Mouse (Mus musculus) limb, embryonic 12.5 days (tissue): ENCODE data around the gene Sema7a. TPM values are rescaled to one million over a fixed set of nuclear protein-coding genes. Genes with fewer than 3 reads are reported as not detected.

Experiments used
- ATAC-seq: fragments of 200-750 bp; cut with Nextera tagmentation; 2 replicates; pipeline ENCODE4 v1.8.0; 2017; ENCODE audit warnings: low read depth, moderate TSS enrichment; ENCODE audit not compliant: insufficient number of reproducible peaks, insufficient read depth, low FRiP score, low TSS enrichment
- H3K27ac ChIP-seq: fragments of 300-500 bp; sonication (generic); 2 replicates; pipeline ENCODE4 v1.5.1; 2016; ENCODE audit warnings: mild to moderate bottlenecking, moderate library complexity
- H3K27me3 ChIP-seq: fragments of 300-500 bp; sonication (generic); 2 replicates; pipeline ENCODE4 v1.6.1; 2016; ENCODE audit warnings: mild to moderate bottlenecking, moderate library complexity
- H3K36me3 ChIP-seq: fragments of 300-500 bp; sonication (generic); 2 replicates; pipeline ENCODE4 v1.6.1; 2016; ENCODE audit warnings: mild to moderate bottlenecking, moderate library complexity
- H3K4me1 ChIP-seq: fragments of 300-500 bp; sonication (generic); replicated peaks from 2 replicates; pipeline ENCODE4 v1.6.1; 2016
- H3K4me2 ChIP-seq: fragments of 300-500 bp; sonication (generic); 2 replicates; pipeline ENCODE4 v1.6.1; 2016; ENCODE audit warnings: mild to moderate bottlenecking, moderate library complexity
- H3K4me3 ChIP-seq: fragments of 300-500 bp; sonication (generic); replicated peaks from 2 replicates; pipeline ENCODE4 v1.5.1; 2016; ENCODE audit warnings: mild to moderate bottlenecking
- H3K9ac ChIP-seq: fragments of 300-500 bp; sonication (generic); replicated peaks from 2 replicates; pipeline ENCODE4 v1.6.1; 2016; ENCODE audit warnings: mild to moderate bottlenecking, moderate library complexity
- H3K9me3 ChIP-seq: fragments of 300-500 bp; sonication (generic); 2 replicates; pipeline ENCODE4 v1.6.1; 2016; ENCODE audit warnings: mild to moderate bottlenecking, moderate library complexity
- whole genome bisulfite sequencing: fragments of 180-500 bp; shearing (Covaris S2); methylation state at CpG from one replicate; pipeline ENCODE4 v1.1.7; 2016; 5-methylcytosine and 5-hydroxymethylcytosine counted together
- polyA plus RNA-seq: library from polyadenylated mRNA; unstranded; fragments of >200 nt; fragmentation: Nextera tagmentation; extraction: Ambion mirVana; gene quantifications from 2 replicates; pipeline ENCODE4 v1.2.1, GENCODE M21; 2016

The Sema7a gene
- polyA plus RNA-seq, result 0.18 and 0.99 TPM in 2 replicates

DNA sequence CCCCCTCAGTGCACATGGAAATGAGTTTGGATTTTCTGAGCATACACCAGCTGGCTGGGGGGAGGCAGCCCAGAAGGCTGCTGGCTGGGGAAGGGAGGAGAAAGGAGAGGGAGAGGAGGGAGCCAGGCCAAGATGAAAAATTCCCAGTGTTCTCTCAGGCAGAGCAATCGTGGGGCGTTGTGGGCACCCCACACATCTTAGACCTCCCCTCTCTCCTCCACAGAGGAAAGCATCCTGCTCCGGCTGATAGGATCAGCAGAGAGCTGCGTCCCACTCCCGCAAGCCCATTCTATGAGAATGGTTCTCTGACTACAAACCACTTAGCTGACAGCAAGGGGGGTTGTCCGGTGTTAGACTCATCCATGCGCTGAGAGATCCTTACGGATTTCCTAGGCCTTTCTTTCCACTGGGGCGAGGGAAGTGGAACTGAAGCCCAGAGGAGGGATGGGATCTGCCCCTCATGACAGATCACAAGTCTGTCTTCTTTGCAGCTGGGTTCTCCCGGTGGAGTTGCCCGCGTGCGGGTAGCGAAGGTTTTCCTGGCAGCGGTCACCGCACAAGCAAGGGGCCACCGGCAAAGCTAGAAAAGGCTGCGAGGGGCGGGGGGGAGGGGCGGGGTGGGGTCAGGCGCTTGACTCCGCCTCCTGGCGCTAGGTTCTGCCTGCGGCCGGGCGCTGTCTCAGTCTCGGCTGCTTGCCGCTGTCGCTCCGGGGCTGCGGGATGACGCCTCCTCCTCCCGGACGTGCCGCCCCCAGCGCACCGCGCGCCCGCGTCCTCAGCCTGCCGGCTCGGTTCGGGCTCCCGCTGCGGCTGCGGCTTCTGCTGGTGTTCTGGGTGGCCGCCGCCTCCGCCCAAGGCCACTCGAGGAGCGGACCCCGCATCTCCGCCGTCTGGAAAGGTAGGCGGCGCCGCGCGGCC is at the start of gene Sema7a:
Gene Sema7a, plus strand, starts transcription at position 682 of the 918 bp plus-strand sequence.
- Histone ChIP-seq H3K36me3 (no peaks in the 10 kb centered on the region), H3K4me1 (peaks cover 20% of the 10 kb centered on the region), H3K4me3 (peak within 1 kb of the TSS; percentile 76), H3K4me2 (peak within 1 kb of the TSS; percentile 99), H3K27ac (no peak within 1 kb of the TSS), H3K9ac (peak within 1 kb of the TSS; percentile 63), H3K9me3 (no peaks in the 10 kb centered on the region), H3K27me3 (peaks cover 71% of the 10 kb centered on the region)
- 3% methylated on average over 45 of the region's 60 CpGs for WGBS
- peak; percentile 68 for ATAC-seq

DNA sequence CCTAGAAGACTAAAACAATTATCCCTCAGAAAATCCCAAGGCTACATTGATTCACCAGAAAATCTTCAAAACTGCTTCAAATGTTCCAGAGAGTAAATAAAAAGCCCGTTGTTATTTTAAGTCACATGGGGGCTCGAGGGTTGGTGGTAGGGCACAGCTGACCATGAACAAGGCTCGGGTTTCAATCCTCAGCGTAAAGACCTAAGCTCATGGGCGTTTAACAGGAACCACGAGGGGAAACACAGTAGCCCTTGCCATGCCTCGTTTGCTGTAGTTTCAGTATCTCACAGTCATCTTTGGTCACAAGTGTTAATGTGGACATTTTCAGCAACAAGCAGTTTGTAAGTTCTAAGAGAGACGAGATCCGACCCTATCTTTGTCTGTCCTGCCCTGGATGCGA is 39.4 kb upstream of the Sema7a start:
- WGBS, result 32% methylated on average over 10 of the region's 10 CpGs
- no peak overlapping the region for H3K4me2 ChIP-seq
- H3K4me1 ChIP-seq, result peaks cover 10% of the 10 kb centered on the region; the same call in 1 of the 2 replicates
- no peaks in the 10 kb centered on the region for H3K36me3 ChIP-seq
- H3K4me3 ChIP-seq, result no peak overlapping the region
- H3K9me3 ChIP-seq, result no peaks in the 10 kb centered on the region
- ATAC-seq, result no peak
- H3K27me3 ChIP-seq, result 0 out of 2 replicates have a peak, but pooled peaks cover 4% of the 10 kb centered on the region
- no peak overlapping the region for H3K27ac ChIP-seq
- H3K9ac ChIP-seq, result no peak overlapping the region

DNA sequence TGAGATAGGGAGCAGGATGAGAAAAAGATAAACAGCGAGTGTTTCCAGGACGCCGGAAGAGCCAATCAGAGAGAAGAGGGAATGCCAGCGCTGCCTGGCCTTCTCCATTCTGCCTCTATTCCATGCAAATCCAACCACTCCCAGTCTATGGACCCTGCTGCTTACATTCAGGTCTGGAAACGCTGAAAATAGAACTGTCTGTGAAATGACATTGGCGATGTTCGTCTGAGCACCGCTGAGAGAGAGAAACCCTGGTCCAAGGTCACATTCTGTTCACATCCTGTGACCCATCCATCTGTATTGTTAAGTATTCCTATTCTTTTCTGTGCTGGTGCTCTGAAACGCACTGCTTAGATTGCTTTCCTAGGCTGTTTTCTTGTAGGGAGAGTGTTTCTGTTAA is 38.7 kb upstream of the Sema7a start:
- Histone ChIP-seq H3K9me3 (no peaks in the 10 kb centered on the region), H3K36me3 (no peaks in the 10 kb centered on the region), H3K27me3 (0 out of 2 replicates have a peak, but pooled peaks cover 4% of the 10 kb centered on the region), H3K27ac (no peak overlapping the region), H3K9ac (no peak overlapping the region), H3K4me3 (no peak overlapping the region), H3K4me2 (no peak overlapping the region), H3K4me1 (peaks cover 10% of the 10 kb centered on the region; the same call in 1 of the 2 replicates)
- 46% methylated on average over 9 of the region's 9 CpGs for WGBS
- no peak for ATAC-seq

DNA sequence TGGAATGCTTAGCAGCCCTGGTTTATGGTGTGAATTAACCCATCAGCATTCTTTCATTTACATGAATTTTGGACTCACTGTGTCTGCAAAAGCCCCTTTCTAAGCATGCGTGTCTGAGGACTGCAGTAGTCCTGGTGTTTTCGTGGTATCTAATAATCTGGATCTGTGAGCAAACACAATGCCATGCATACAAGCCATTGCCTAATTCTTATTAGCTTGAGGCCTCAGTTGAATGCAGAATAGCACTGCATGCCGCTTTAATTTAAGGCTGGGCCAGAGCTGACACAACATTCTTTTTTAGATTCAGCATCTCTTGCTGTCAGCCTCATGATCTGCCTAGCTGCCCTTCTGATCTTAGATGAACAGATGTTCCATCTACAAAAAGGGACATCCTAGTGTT is 38.3 kb upstream of the Sema7a start:
- H3K27me3 ChIP-seq, result 0 out of 2 replicates have a peak, but pooled peaks cover 4% of the 10 kb centered on the region
- 90% methylated on average over 3 of the region's 3 CpGs for WGBS
- no peak overlapping the region for H3K4me2 ChIP-seq
- H3K36me3 ChIP-seq, result no peaks in the 10 kb centered on the region
- no peak overlapping the region for H3K27ac ChIP-seq
- no peak for ATAC-seq
- no peak overlapping the region for H3K9ac ChIP-seq
- peaks cover 10% of the 10 kb centered on the region; the same call in 1 of the 2 replicates for H3K4me1 ChIP-seq
- H3K4me3 ChIP-seq, result no peak overlapping the region
- no peaks in the 10 kb centered on the region for H3K9me3 ChIP-seq

DNA sequence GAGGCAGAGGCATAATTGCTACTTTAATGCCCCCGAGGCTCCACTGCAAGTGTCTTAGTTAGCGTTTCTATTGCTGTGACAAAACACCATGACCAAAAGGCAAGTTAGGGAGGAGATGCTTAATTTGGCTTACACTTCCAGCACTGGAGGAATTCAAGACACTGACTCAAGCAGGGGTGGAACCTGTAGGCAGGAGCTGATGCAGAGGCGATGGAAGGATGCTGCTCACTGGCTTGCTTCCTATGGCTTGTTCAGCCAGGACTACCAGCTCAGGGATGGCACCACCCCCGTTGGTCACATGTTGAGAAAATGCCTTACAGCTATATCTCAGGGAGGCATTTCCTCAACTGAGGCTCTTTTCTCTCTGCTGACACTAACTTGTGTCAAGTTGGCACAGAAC is 37.8 kb upstream of the Sema7a start:
- Histone ChIP-seq H3K27me3 (0 out of 2 replicates have a peak, but pooled peaks cover 4% of the 10 kb centered on the region), H3K27ac (no peak overlapping the region), H3K4me3 (no peak overlapping the region), H3K4me1 (peaks cover 10% of the 10 kb centered on the region; the same call in 1 of the 2 replicates), H3K36me3 (no peaks in the 10 kb centered on the region), H3K4me2 (no peak overlapping the region), H3K9me3 (no peaks in the 10 kb centered on the region), H3K9ac (no peak overlapping the region)
- WGBS, result 74% methylated on average over 4 of the region's 4 CpGs
- no peak for ATAC-seq

DNA sequence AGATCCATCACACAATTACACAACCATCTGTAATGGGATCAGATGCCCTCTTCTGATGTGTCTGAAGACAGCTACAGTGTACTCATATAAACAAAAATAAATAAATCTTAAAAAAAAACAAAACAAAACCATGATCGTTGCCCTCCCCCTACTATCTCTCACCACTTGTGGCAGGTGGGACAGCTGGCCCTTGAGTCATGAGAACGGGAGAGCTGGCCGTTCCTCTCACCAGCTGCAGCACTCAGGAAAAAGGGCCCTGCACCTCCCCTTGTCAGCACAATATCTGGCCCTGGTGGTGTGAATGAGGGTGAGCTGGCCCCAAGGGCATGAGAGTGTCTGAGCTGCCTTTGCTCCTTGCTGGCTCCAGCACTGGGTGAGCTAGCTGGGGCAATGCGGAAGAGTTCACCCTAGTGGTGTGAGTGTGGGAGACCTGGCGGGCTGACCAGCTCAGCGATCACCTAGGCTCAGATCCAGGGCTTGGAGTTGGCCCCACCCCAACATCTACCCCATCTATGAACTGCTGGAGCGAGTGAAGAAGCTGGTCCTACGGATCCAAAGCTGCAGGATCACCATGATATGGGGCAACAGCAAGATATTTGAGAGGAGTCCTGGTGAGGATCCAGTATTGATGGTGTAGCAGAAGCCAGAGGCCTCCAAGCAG is 36.2 kb upstream of the Sema7a start:
- no peak for ATAC-seq
- Histone ChIP-seq H3K9me3 (no peaks in the 10 kb centered on the region), H3K27me3 (0 out of 2 replicates have a peak, but pooled peaks cover 4% of the 10 kb centered on the region), H3K4me3 (no peak overlapping the region), H3K27ac (no peak overlapping the region), H3K4me1 (peaks cover 10% of the 10 kb centered on the region; the same call in 1 of the 2 replicates), H3K36me3 (no peaks in the 10 kb centered on the region), H3K9ac (no peak overlapping the region), H3K4me2 (no peak overlapping the region)
- WGBS, result 74% methylated on average over 8 of the region's 8 CpGs

DNA sequence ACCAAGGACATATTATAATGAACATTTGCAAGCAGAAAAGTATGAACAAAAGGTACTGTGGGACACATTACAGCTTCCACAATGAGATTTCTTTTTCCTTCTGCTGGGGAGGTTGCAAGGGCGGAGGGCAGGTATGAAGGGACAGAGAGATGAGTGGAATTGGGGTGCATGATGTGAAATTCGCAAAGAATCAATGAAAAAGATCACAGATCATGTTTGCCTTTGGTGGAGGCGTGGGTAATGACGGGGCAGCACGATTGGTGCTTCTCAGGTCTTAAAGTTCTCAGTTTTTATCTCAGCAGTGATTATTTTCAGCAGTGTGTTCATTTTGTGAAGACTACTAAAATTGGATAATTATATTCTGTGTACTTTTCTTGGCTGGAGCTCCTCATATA is 35.7 kb upstream of the Sema7a start:
- Histone ChIP-seq H3K36me3 (no peaks in the 10 kb centered on the region), H3K4me1 (peaks cover 10% of the 10 kb centered on the region; the same call in 1 of the 2 replicates), H3K9ac (no peak overlapping the region), H3K9me3 (no peaks in the 10 kb centered on the region), H3K27ac (no peak overlapping the region), H3K27me3 (0 out of 2 replicates have a peak, but pooled peaks cover 4% of the 10 kb centered on the region), H3K4me2 (no peak overlapping the region), H3K4me3 (no peak overlapping the region)
- 86% methylated on average over 5 of the region's 5 CpGs for WGBS
- ATAC-seq, result no peak

DNA sequence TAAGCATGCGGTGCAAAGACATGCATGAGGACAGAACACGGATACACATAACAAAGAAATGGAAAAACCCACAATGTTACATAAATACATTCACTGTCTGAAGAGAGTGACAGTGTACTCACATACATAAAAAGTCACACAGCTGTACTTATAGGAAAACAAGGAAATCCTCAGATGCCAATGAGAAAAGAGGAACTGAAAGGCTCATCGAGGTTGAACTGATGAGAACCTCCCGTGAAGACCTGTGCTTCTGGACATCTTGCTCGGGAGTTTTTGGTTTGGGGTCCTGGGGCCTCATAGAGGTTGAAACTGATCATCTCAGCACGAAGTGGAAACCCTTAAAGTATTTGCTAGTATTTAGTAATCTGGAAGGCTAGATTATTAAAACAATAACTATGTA is 32.7 kb upstream of the Sema7a start:
- no peak for ATAC-seq
- H3K4me2 ChIP-seq, result no peak overlapping the region
- H3K27ac ChIP-seq, result no peak overlapping the region
- 0 out of 2 replicates have a peak, but pooled peaks cover 4% of the 10 kb centered on the region for H3K27me3 ChIP-seq
- no peak overlapping the region for H3K4me3 ChIP-seq
- no peak overlapping the region for H3K9ac ChIP-seq
- peaks cover 9% of the 10 kb centered on the region for H3K4me1 ChIP-seq
- WGBS, result 79% methylated on average over 6 of the region's 6 CpGs
- H3K9me3 ChIP-seq, result no peaks in the 10 kb centered on the region
- H3K36me3 ChIP-seq, result no peaks in the 10 kb centered on the region

DNA sequence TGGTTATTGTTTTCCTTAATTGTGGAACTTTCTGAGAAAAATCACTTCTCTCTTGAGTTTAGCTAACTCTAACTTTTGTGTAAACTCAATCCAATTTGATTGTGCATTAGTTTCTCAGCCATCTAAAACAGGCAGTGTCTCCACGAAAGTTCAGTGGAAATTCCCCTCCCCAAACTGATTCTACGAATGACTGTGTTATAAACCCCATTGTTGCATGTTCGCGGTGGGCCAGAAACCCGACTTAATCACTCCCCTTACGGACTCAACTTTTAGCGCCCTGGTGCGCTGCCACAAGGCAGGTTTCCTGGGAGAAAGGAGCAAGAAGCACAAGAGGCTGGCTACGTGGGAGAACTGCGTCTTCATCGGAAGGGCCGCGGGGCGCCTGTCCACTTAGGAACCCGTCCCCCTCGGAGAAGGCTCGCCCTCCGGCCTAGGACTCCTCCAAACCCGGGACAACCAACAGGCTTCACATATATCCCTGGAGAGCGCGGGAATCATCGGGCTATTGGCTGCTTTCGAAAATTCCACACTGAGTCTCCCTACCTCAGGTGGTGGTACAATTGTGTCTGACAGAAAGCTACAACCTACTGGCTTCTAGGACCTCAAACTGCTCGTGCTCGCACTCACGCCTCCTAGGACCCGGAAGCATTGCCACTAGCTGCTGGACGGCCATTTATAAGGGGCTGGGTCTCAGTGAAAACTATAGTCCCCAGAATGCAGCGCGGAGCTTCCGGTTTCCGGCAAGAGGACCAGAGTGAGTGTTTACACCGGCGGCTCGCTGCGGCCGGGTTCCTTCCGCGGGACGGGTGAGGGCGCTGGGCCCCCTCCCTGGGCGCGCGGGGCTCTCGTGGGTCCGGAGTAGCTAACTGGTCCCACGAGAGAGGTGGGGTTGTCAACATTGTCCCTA is 29.4 kb upstream of the Sema7a start, which contains the start of gene Ubl7:
Gene Ubl7, plus strand, starts transcription at position 726 of the 907 bp plus-strand sequence.
- peak; percentile 95 for ATAC-seq
- peak within 1 kb of the TSS; percentile 71 for H3K4me3 ChIP-seq

DNA sequence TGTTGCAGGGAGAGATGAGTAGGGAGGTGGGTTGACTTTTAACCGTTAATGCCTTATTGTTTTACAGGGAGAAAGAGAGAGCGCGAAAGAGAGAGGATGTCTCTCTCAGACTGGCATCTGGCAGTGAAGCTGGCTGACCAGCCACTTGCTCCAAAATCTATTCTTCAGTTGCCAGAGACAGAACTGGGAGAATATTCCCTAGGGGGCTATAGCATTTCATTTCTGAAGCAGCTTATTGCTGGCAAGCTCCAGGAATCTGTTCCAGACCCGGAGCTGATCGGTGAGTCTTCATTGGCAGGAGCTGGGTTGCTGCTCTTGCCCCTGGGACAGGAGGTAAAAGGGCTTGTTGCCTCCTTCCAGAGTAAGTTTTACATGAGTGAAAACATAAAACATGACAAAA is 27.3 kb upstream of the Sema7a start:
- H3K27ac ChIP-seq, result no peak overlapping the region
- no peak overlapping the region for H3K4me2 ChIP-seq
- H3K4me3 ChIP-seq, result no peak overlapping the region
- no peak overlapping the region for H3K9ac ChIP-seq
- H3K36me3 ChIP-seq, result peaks cover 27% of the 10 kb centered on the region; the same call in 1 of the 2 replicates
- peaks cover 9% of the 10 kb centered on the region for H3K4me1 ChIP-seq
- no peaks in the 10 kb centered on the region for H3K27me3 ChIP-seq
- H3K9me3 ChIP-seq, result no peaks in the 10 kb centered on the region
- no peak for ATAC-seq
- 92% methylated on average over 5 of the region's 5 CpGs for WGBS

More for the DNA sequence above, 29.4 kb upstream of the Sema7a start, which contains the start of gene Ubl7:
- H3K4me2 ChIP-seq, result peak within 1 kb of the TSS; percentile 81
- H3K9ac ChIP-seq, result peak within 1 kb of the TSS; percentile 73
- peaks cover 9% of the 10 kb centered on the region for H3K4me1 ChIP-seq
- no peaks in the 10 kb centered on the region for H3K27me3 ChIP-seq
- peak within 1 kb of the TSS; percentile 86 for H3K27ac ChIP-seq
- 1% methylated on average over 47 of the region's 47 CpGs for WGBS
- no peaks in the 10 kb centered on the region for H3K9me3 ChIP-seq
- H3K36me3 ChIP-seq, result peaks cover 17% of the 10 kb centered on the region; the same call in 1 of the 2 replicates
